Mouse (Mus musculus) C2C12 (cell line): ENCODE results near the gene Lrrn2. TPM values are rescaled to one million over a fixed set of nuclear protein-coding genes. Genes with fewer than 3 reads are reported as not detected.

ENCODE experiments used
- H3K27me3 ChIP-seq: one replicate; pipeline ENCODE4 v1.6.1; 2011; ENCODE audit not compliant: control insufficient read depth, insufficient read depth, insufficient read length
- H3K36me3 ChIP-seq: one replicate; pipeline ENCODE4 v1.6.1; 2011; ENCODE audit not compliant: control insufficient read depth, insufficient read depth
- H3K4me3 ChIP-seq: one replicate; pipeline ENCODE4 v1.5.1; 2011; ENCODE audit warnings: mild to moderate bottlenecking, control low read depth; ENCODE audit not compliant: poor library complexity, insufficient read depth, severe bottlenecking
- H3K79me2 ChIP-seq: one replicate; pipeline ENCODE4 v1.6.1; 2011; ENCODE audit not compliant: control insufficient read depth, insufficient read depth
- H3K79me3 ChIP-seq: one replicate; pipeline ENCODE4 v1.6.1; 2011; ENCODE audit warnings: low read depth, control low read depth
- H3ac ChIP-seq: one replicate; pipeline ENCODE3; 2011; ENCODE audit warnings: low read depth; ENCODE audit not compliant: control insufficient read depth, insufficient read length
- CEBPB ChIP-seq: IDR thresholded peaks from one replicate; pipeline ENCODE4 v1.6.1; 2011; ENCODE audit warnings: low read depth, mild to moderate bottlenecking, control low read depth, moderate library complexity
- CTCF ChIP-seq: IDR thresholded peaks from one replicate; pipeline ENCODE4 v1.5.1; 2011; ENCODE audit not compliant: control insufficient read depth, insufficient read depth, insufficient read length
- FOSL1 ChIP-seq: IDR thresholded peaks from one replicate; pipeline ENCODE4 v1.8.0; 2011; ENCODE audit warnings: mild to moderate bottlenecking, low read length; ENCODE audit not compliant: poor library complexity, insufficient read depth, severe bottlenecking
- MAX ChIP-seq: IDR thresholded peaks from one replicate; pipeline ENCODE4 v1.6.1; 2011; ENCODE audit warnings: mild to moderate bottlenecking, control low read depth
- MYOD1 ChIP-seq: IDR thresholded peaks from one replicate; pipeline ENCODE4 v1.6.1; 2011; ENCODE audit warnings: low read depth; ENCODE audit not compliant: control insufficient read depth, insufficient read length
- MYOG ChIP-seq: IDR thresholded peaks from one replicate; pipeline ENCODE4 v1.6.1; 2011; ENCODE audit not compliant: control insufficient read depth, insufficient read length; ENCODE audit errors: extremely low read depth
- USF1 ChIP-seq: IDR thresholded peaks from one replicate; pipeline ENCODE4 v1.6.1; 2011; ENCODE audit warnings: low read depth, mild to moderate bottlenecking, control low read depth, moderate library complexity
- long read RNA-seq, 2 experiments: library from polyadenylated mRNA; unstranded; transcript quantifications; one replicate each; pipeline ENCODE4 v2.0.0; 2019 to 2020
- polyA plus RNA-seq: library from polyadenylated mRNA; unstranded; fragments of >200 nt; fragmentation: generic; extraction: Trizol; gene quantifications from one replicate; pipeline ENCODE4 v1.2.1, GENCODE M21; 2012; ENCODE audit warnings: missing spikeins

The Lrrn2 gene
- 0.05 TPM for polyA plus RNA-seq
- long read RNA-seq, experiment 1: 0 reads
- long read RNA-seq, experiment 2: 0 reads

DNA sequence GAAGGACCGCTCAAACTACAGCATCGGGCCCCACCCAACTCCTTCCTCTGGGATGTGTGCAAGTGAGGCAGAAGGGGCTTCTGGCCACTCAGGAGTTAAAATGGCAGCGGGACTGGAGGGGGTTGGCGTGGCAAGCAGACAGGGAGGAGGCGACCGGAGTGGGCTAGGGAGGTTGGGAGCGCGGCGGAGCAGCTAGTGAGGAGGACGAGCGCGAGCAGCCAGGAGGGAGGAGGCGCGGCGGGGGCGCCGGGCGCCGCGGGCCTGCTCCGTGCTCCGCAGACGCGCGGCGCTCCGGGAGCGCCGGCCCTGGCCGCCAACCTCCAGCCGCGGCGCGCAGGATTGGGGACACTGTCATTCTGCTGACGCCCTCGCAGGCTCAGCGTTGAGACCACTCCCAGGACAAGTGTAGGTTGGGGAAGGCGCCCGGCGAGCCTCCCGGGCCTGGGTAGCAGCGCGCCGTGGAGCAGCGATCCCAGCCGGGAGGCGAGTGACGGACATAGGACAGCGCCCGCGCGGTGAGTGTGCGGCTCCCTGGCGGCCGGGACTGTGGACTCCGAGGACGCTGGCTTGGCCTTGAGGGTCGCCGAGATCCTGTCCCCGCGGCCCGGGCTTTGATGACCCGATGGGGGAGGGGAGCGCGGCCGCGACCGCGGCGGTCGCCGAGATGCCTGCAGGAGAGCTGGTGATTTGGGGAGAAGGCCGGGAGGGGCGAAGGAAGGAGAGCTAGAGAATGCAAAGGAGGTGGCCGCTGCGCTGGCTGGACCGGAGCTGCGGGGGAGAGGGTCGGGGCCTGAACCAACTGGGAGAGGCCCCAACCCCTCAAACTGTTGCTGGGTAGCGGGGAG, at the start of gene Lrrn2:
Gene Lrrn2 (plus strand): TSS at position 113 of the 845 bp plus-strand sequence.
- H3K36me3 ChIP-seq: no peaks in the 10 kb centered on the region
- peaks cover 75% of the 10 kb centered on the region for H3K27me3 ChIP-seq
- TF ChIP-seq CEBPB (no peak), MYOG (no peak), USF1 (no peak), MAX (no peak), FOSL1 (no peak), MYOD1 (no peak), CTCF (no peak)
- H3K79me3 ChIP-seq: no peaks in the 10 kb centered on the region
- no peak within 1 kb of the TSS for H3K4me3 ChIP-seq
- no peak within 1 kb of the TSS for H3ac ChIP-seq
- H3K79me2 ChIP-seq: no peaks in the 10 kb centered on the region

DNA sequence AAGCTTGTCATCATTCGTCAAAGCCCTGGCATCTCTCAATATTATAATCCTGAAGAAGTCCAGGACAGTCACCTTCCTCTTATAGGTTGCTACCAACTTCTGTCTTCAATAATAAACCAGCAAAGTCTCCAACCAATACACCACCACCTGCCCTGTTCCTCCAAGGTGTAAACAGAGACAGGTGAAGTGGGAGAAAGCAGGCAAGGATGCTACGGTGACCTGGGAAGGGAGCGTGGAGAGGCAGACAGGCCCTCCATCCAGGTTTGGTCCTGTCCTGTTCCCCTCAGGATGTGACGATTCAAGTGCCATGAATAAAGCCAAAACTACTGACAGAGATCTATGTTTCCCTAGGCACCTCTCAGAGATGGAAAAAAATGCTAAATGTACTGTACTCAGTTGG, 48.1 kb upstream of the Lrrn2 start:
- no peak for TF ChIP-seq USF1
- no peak for TF ChIP-seq FOSL1
- TF ChIP-seq CTCF: no peak
- no peak for TF ChIP-seq MYOG
- no peaks in the 10 kb centered on the region for H3K36me3 ChIP-seq
- H3K79me2 ChIP-seq: no peaks in the 10 kb centered on the region
- H3K27me3 ChIP-seq: peaks cover 10% of the 10 kb centered on the region
- no peak overlapping the region for H3ac ChIP-seq
- no peaks in the 10 kb centered on the region for H3K79me3 ChIP-seq
- no peak overlapping the region for H3K4me3 ChIP-seq

DNA sequence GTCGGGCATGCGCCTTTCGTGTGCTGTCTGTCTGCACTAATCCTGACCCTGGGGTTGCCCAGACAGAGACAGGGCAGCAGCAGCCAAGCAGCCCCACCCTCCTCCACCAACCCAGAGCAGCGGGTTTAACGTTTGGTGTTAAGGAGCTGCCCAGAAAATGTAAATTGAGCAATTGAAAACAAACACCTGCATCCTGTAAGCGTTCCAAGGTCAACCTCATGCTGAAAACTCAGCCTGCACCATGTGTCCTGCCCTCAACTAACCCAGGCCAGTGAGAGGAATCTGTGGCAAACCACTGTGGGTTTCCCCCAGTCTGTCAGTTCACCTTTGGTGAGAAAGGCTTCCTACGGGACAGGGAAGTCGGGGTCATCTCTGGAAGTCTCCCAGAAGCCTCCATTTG, 46.0 kb upstream of the Lrrn2 start:
- Histone ChIP-seq H3K27me3 (peaks cover 5% of the 10 kb centered on the region), H3K79me2 (no peaks in the 10 kb centered on the region), H3ac (no peak overlapping the region), H3K36me3 (no peaks in the 10 kb centered on the region), H3K4me3 (no peak overlapping the region), H3K79me3 (no peaks in the 10 kb centered on the region)
- TF ChIP-seq FOSL1: no peak
- no peak for TF ChIP-seq MYOG
- TF ChIP-seq CEBPB: no peak
- TF ChIP-seq CTCF: no peak
- TF ChIP-seq MYOD1: no peak
- no peak for TF ChIP-seq USF1
- TF ChIP-seq MAX: no peak

DNA sequence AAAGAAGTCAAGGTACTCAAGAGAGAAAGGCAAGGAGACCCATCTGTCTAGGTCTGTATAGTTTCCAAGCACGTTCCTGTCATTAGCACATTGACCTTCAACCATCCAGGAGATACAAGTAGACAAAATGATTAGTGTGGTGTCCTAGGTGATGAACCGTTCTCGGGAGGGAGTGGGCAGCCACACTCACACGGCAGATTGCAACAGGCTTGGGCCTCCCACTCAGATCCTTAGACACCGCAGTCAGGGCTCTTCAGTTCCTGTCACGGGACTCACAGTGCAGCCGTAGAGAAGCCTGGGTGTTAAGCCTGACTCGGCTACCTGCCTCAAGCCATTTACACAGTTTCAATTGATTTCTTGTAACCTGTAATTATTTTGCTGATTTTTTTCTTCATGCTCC, 43.2 kb upstream of the Lrrn2 start:
- H3ac ChIP-seq: no peak overlapping the region
- no peaks in the 10 kb centered on the region for H3K36me3 ChIP-seq
- no peaks in the 10 kb centered on the region for H3K27me3 ChIP-seq
- TF ChIP-seq USF1 (no peak), FOSL1 (no peak)
- H3K79me2 ChIP-seq: no peaks in the 10 kb centered on the region
- H3K4me3 ChIP-seq: no peak overlapping the region
- no peaks in the 10 kb centered on the region for H3K79me3 ChIP-seq

DNA sequence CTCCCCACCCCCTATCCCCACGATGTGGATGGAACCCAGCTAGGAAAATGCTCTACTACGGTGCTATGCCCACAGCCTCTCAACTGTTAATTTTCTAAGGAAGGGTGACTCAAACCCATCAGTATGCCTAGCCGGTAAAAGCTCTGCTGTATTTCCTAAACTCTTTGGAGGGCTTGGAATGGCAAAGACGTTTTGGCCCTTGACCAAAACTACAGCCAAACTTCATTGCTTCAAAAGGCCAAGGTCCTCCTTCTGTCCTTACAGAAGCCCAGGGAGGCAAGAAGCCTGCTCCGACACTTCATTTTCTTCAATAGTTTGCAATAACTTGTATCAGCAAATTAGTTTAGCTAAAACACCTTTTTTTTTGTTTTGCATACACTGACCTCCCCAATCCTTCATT, 42.4 kb upstream of the Lrrn2 start:
- H3K27me3 ChIP-seq: no peaks in the 10 kb centered on the region
- no peak overlapping the region for H3K4me3 ChIP-seq
- no peak overlapping the region for H3ac ChIP-seq
- TF ChIP-seq MYOG: no peak
- TF ChIP-seq USF1: no peak
- no peak for TF ChIP-seq CEBPB
- no peak for TF ChIP-seq MAX
- H3K36me3 ChIP-seq: no peaks in the 10 kb centered on the region
- no peaks in the 10 kb centered on the region for H3K79me3 ChIP-seq
- no peaks in the 10 kb centered on the region for H3K79me2 ChIP-seq

DNA sequence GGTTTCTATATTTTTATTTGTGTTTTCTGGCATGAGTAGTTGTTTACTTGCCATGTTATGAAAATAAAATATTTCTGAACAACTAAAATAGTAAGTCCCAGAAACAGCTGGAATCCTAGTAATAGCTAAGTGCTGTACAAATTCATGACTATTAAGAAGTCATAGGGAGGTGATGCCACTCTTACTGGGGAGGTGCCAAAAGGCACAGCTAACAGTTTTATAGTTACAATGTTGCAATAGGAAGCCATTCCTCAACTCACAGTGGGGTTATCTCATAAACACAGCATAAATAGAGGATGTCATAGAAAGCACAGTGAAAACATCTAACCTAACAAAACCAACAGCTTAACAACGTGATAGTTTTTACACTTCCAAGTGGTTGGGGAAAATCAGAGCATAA, 41.7 kb upstream of the Lrrn2 start:
- Histone ChIP-seq H3K79me2 (no peaks in the 10 kb centered on the region), H3ac (no peak overlapping the region), H3K79me3 (no peaks in the 10 kb centered on the region), H3K27me3 (no peaks in the 10 kb centered on the region), H3K4me3 (no peak overlapping the region), H3K36me3 (no peaks in the 10 kb centered on the region)
- TF ChIP-seq MYOD1: no peak
- no peak for TF ChIP-seq MYOG
- TF ChIP-seq CTCF: no peak
- TF ChIP-seq USF1: no peak
- no peak for TF ChIP-seq CEBPB
- TF ChIP-seq FOSL1: no peak
- no peak for TF ChIP-seq MAX
